ENCODE assay signal across 8 mouse cellular contexts in genomic region chr6:71143894-71144455, GRCm38 (mm10). TPM values are rescaled to one million over a fixed set of nuclear protein-coding genes. Genes with fewer than 3 reads are reported as not detected.
DNase-seq lines count a peak whose midpoint lies in the region; ATAC-seq and TF ChIP-seq lines count a peak whose summit lies in the region.

TSS of gene Thnsl2 (minus strand) at chr6:71144439.

- H3K9me3 ChIP-seq in hindbrain, embryonic 11.5 days (ENCODE audit: control insufficient read depth, low read length): no peaks in the 10 kb centered on the region
- no peaks in the 10 kb centered on the region for H3K9me3 ChIP-seq in lung, embryonic 15.5 days

- H3K27ac ChIP-seq in hindbrain, embryonic 11.5 days (ENCODE audit: low read depth, low read length): no peak within 1 kb of the TSS; the same call in 1 of the 2 replicates
- H3K27ac ChIP-seq in lung, embryonic 15.5 days: peak within 1 kb of the TSS; percentile 80
- peak within 1 kb of the TSS; percentile 63 for H3K27ac ChIP-seq in olfactory bulb, adult 2 months (ENCODE audit: insufficient read depth, low read depth, low read length)

- H3K4me2 ChIP-seq in hindbrain, embryonic 11.5 days (replicated peaks; ENCODE audit: low read depth, low read length): peak within 1 kb of the TSS; percentile 68
- peak within 1 kb of the TSS; percentile 95 for H3K4me2 ChIP-seq in lung, embryonic 15.5 days

- peak within 1 kb of the TSS; percentile 52 for H3K4me3 ChIP-seq in hindbrain, embryonic 11.5 days (ENCODE audit: low read depth, low read length)
- H3K4me3 ChIP-seq in lung, embryonic 15.5 days: peak within 1 kb of the TSS; percentile 66
- H3K4me3 ChIP-seq in olfactory bulb, adult 2 months (ENCODE audit: insufficient read depth, low read depth, low read length): peak within 1 kb of the TSS; percentile 66

- peak; percentile 69; the same call in 1 of the 2 replicates for TF ChIP-seq CTCF in olfactory bulb, adult 2 months (IDR thresholded peaks at IDR 0.05; ENCODE audit: insufficient read depth, low read depth, low read length)

- peak; percentile 89 for ATAC-seq in hindbrain, embryonic 11.5 days (ENCODE audit: low FRiP score)
- ATAC-seq in lung, embryonic 15.5 days (ENCODE audit: borderline replicate concordance, extremely low read depth, low FRiP score, low TSS enrichment): peak; percentile 91

- H3K36me3 ChIP-seq in hindbrain, embryonic 11.5 days (ENCODE audit: control insufficient read depth, insufficient read depth, low read length): no peaks in the 10 kb centered on the region
- H3K36me3 ChIP-seq in lung, embryonic 15.5 days: no peaks in the 10 kb centered on the region

- TF ChIP-seq POLR2A in olfactory bulb, adult 2 months (IDR thresholded peaks at IDR 0.05; ENCODE audit: insufficient read depth, low read depth, low read length): no peak; the same call in 1 of the 2 replicates

- peak within 1 kb of the TSS; percentile 75 for H3K9ac ChIP-seq in hindbrain, embryonic 11.5 days (ENCODE audit: low read depth, low read length)
- peak within 1 kb of the TSS; percentile 63 for H3K9ac ChIP-seq in lung, embryonic 15.5 days

- no peaks in the 10 kb centered on the region for H3K4me1 ChIP-seq in hindbrain, embryonic 11.5 days (replicated peaks; ENCODE audit: control insufficient read depth, insufficient read depth, low read length)
- peaks cover 7% of the 10 kb centered on the region for H3K4me1 ChIP-seq in lung, embryonic 15.5 days
- peaks cover 5% of the 10 kb centered on the region for H3K4me1 ChIP-seq in olfactory bulb, adult 2 months (ENCODE audit: control insufficient read depth, insufficient read depth, low read length)

- no peaks in the 10 kb centered on the region for H3K27me3 ChIP-seq in hindbrain, embryonic 11.5 days (ENCODE audit: control insufficient read depth, insufficient read depth, low read length)
- no peaks in the 10 kb centered on the region for H3K27me3 ChIP-seq in lung, embryonic 15.5 days

- peak; percentile 83 for DNase-seq in R1 (ENCODE audit: low read depth, low spot score)
- DNase-seq in cerebellum, postnatal 14 days: peak; percentile 85 to 87
- peak; percentile 34 to 52 for DNase-seq in frontal cortex, postnatal 25 days (ENCODE audit: low spot score in 2 of 2)
- peak; percentile 76 for DNase-seq in hindbrain, embryonic 11.5 days (ENCODE audit: low spot score)
- DNase-seq in layer of hippocampus, postnatal 10 days (ENCODE audit: low spot score in 2 of 2): peak; percentile 77 to 79
- DNase-seq in thymus, postnatal 14 days: peak; percentile 72

- WGBS in hindbrain, embryonic 11.5 days: under 1% methylated on average over 32 of the region's 32 CpGs
- 0% methylated on average over 32 of the region's 32 CpGs for WGBS in lung, embryonic 15.5 days
- WGBS in olfactory bulb, adult 2 months: under 1% methylated on average over 32 of the region's 32 CpGs

RNA-seq across cellular contexts. Expression of gene Thnsl2, which starts in this region (rescaled TPM):
- polyA plus RNA-seq in hindbrain, embryonic 11.5 days (2014; fragmentation: Nextera tagmentation; extraction: Ambion mirVana): 6.5 and 6.7 TPM in 2 replicates
- 1 to 10 TPM; 3.1 to 5.5 TPM for total RNA-seq in layer of hippocampus, postnatal 10 days (2021)
- 7.4 and 8.3 TPM in 2 replicates for polyA plus RNA-seq in lung, embryonic 15.5 days (2015; fragmentation: Nextera tagmentation; extraction: Ambion mirVana)
- polyA plus RNA-seq in olfactory bulb, adult 2 months (2012; ENCODE audit: insufficient read depth, insufficient read length, low replicate concordance, missing spikeins): not detected in 2 replicates
